Comparison of ENCODE assay signal across 11 mouse cellular contexts in genomic region chr1:151111683-151112082, GRCm38 (mm10).
"Had no signal": no experiment of that assay in that cellular context is flagged by ENCODE, and none has a peak within 500 bp of the region (broad histone marks: within the 10 kb centered on the region; RNA-seq: fewer than 3 reads in every experiment).

No protein-coding gene starts in this region.

- H3K9ac ChIP-seq: intestine, embryonic 15.5 days; kidney, embryonic 15.5 days; limb, embryonic 12.5 days; midbrain, embryonic 12.5 days; stomach, embryonic 15.5 days had no signal

- H3K4me2 ChIP-seq: intestine, embryonic 15.5 days; kidney, embryonic 15.5 days; midbrain, embryonic 12.5 days; stomach, embryonic 15.5 days had no signal

- H3K9me3 ChIP-seq: intestine, embryonic 15.5 days; kidney, embryonic 15.5 days; limb, embryonic 12.5 days; megakaryocyte, embryonic 14.5 days; midbrain, embryonic 12.5 days; stomach, embryonic 15.5 days had no signal

- ATAC-seq: intestine, embryonic 15.5 days had no signal

- H3K27me3 ChIP-seq: intestine, embryonic 15.5 days; kidney, embryonic 15.5 days; limb, embryonic 12.5 days; midbrain, embryonic 12.5 days; stomach, embryonic 15.5 days had no signal

- H3K36me3 ChIP-seq: intestine, embryonic 15.5 days; kidney, embryonic 15.5 days; limb, embryonic 12.5 days; midbrain, embryonic 12.5 days; stomach, embryonic 15.5 days had no signal

- DNase-seq: kidney, adult 2 months; kidney, postnatal 14 days; right cerebral cortex, postnatal 14 days; thymus, postnatal 36 days had no signal

- H3K4me3 ChIP-seq: intestine, embryonic 15.5 days; kidney, embryonic 15.5 days; limb, embryonic 12.5 days; megakaryocyte, embryonic 14.5 days; midbrain, embryonic 12.5 days; stomach, embryonic 15.5 days had no signal

- H3K27ac ChIP-seq: intestine, embryonic 15.5 days; kidney, embryonic 15.5 days; limb, embryonic 12.5 days; macrophage; midbrain, embryonic 12.5 days; stomach, embryonic 15.5 days had no signal

- H3K4me1 ChIP-seq: kidney, embryonic 15.5 days; megakaryocyte, embryonic 14.5 days; stomach, embryonic 15.5 days had no signal
